Mouse (Mus musculus): Measurements from ENCODE around the gene Tnp1. TPM values are rescaled to one million over a fixed set of nuclear protein-coding genes. Genes with fewer than 3 reads are reported as not detected.
A peak's percentile ranks its signal among the peaks of the same experiment; 100 is the strongest.

The Tnp1 gene
- polyA plus RNA-seq, 1 experiment from 2014 or later = not detected

- Histone ChIP-seq H3K4me1 (0 out of 2 replicates have a peak, but pooled peaks cover 3% of the 10 kb centered on the region), H3K4me2 (no peak overlapping the region), H3K36me3 (no peaks in the 10 kb centered on the region), H3K4me3 (no peak overlapping the region), H3K9ac (no peak overlapping the region), H3K27ac (no peak overlapping the region), H3K27me3 (no peaks in the 10 kb centered on the region), H3K9me3 (no peaks in the 10 kb centered on the region)
- WGBS = 62% methylated on average over 5 of the region's 5 CpGs
- ATAC-seq (ENCODE audit: insufficient number of reproducible peaks, low FRiP score, low TSS enrichment, low read depth) = no peak
Measured at GRCm38 (mm10) chr1:73002637-73003036, 13.1 kb downstream of the Tnp1 start.

- 87% methylated on average over 5 of the region's 5 CpGs for WGBS
- Histone ChIP-seq H3K4me2 (no peak overlapping the region), H3K4me1 (0 out of 2 replicates have a peak, but pooled peaks cover 3% of the 10 kb centered on the region), H3K36me3 (no peaks in the 10 kb centered on the region), H3K9ac (no peak overlapping the region), H3K27me3 (no peaks in the 10 kb centered on the region), H3K4me3 (no peak overlapping the region), H3K27ac (no peak overlapping the region), H3K9me3 (no peaks in the 10 kb centered on the region)
- no peak for ATAC-seq (ENCODE audit: insufficient number of reproducible peaks, low FRiP score, low TSS enrichment, low read depth)
Measured at GRCm38 (mm10) chr1:73001961-73002360, 13.7 kb downstream of the Tnp1 start.

- H3K4me3 ChIP-seq = no peak overlapping the region
- H3K4me2 ChIP-seq = no peak overlapping the region
- H3K4me1 ChIP-seq = peaks cover 5% of the 10 kb centered on the region; the same call in 1 of the 2 replicates
- ATAC-seq (ENCODE audit: insufficient number of reproducible peaks, low FRiP score, low TSS enrichment, low read depth) = no peak
- no peak overlapping the region for H3K9ac ChIP-seq
- H3K27ac ChIP-seq = no peak overlapping the region
- 90% methylated on average over 5 of the region's 5 CpGs for WGBS
- no peaks in the 10 kb centered on the region for H3K36me3 ChIP-seq
- no peaks in the 10 kb centered on the region for H3K9me3 ChIP-seq
- no peaks in the 10 kb centered on the region for H3K27me3 ChIP-seq
Measured at GRCm38 (mm10) chr1:72994751-72995528, 20.8 kb downstream of the Tnp1 start.

GRCm38 (mm10) chr1:72992944-72993464 lies 22.7 kb downstream of the Tnp1 start:
- Histone ChIP-seq H3K9ac (no peak overlapping the region), H3K4me1 (peaks cover 5% of the 10 kb centered on the region; the same call in 1 of the 2 replicates), H3K36me3 (no peaks in the 10 kb centered on the region), H3K4me2 (no peak overlapping the region), H3K27ac (0 out of 2 replicates have a peak overlapping the region, but pooled peaks have one; percentile 11), H3K4me3 (no peak overlapping the region), H3K9me3 (no peaks in the 10 kb centered on the region), H3K27me3 (no peaks in the 10 kb centered on the region)
- no peak for ATAC-seq (ENCODE audit: insufficient number of reproducible peaks, low FRiP score, low TSS enrichment, low read depth)
- 57% methylated on average over 2 of the region's 2 CpGs for WGBS

- H3K4me3 ChIP-seq = no peak overlapping the region
- no peaks in the 10 kb centered on the region for H3K27me3 ChIP-seq
- no peak overlapping the region for H3K9ac ChIP-seq
- H3K27ac ChIP-seq = no peak overlapping the region
- no peak overlapping the region for H3K4me2 ChIP-seq
- WGBS = 56% methylated on average over 2 of the region's 2 CpGs
- no peaks in the 10 kb centered on the region for H3K9me3 ChIP-seq
- H3K36me3 ChIP-seq = no peaks in the 10 kb centered on the region
- peaks cover 5% of the 10 kb centered on the region; the same call in 1 of the 2 replicates for H3K4me1 ChIP-seq
- no peak for ATAC-seq (ENCODE audit: insufficient number of reproducible peaks, low FRiP score, low TSS enrichment, low read depth)
Measured at GRCm38 (mm10) chr1:72992209-72992608, 23.5 kb downstream of the Tnp1 start.

- WGBS = 80% methylated on average over 3 of the region's 3 CpGs
Measured at GRCm38 (mm10) chr1:72988904-72989303, 26.8 kb downstream of the Tnp1 start.

GRCm38 (mm10) chr1:72986715-72987114 lies 29.0 kb downstream of the Tnp1 start:
- Histone ChIP-seq H3K27me3 (no peaks in the 10 kb centered on the region), H3K9ac (no peak overlapping the region), H3K4me1 (no peaks in the 10 kb centered on the region), H3K9me3 (no peaks in the 10 kb centered on the region), H3K27ac (no peak overlapping the region), H3K36me3 (no peaks in the 10 kb centered on the region), H3K4me2 (no peak overlapping the region), H3K4me3 (no peak overlapping the region)
- WGBS = 85% methylated on average over 4 of the region's 4 CpGs
- no peak for ATAC-seq (ENCODE audit: insufficient number of reproducible peaks, low FRiP score, low TSS enrichment, low read depth)

More at GRCm38 (mm10) chr1:72988904-72989303, 26.8 kb downstream of the Tnp1 start:
- H3K36me3 ChIP-seq = no peaks in the 10 kb centered on the region
- no peaks in the 10 kb centered on the region for H3K9me3 ChIP-seq
- no peak for ATAC-seq (ENCODE audit: insufficient number of reproducible peaks, low FRiP score, low TSS enrichment, low read depth)
- H3K9ac ChIP-seq = no peak overlapping the region
- H3K27ac ChIP-seq = no peak overlapping the region
- no peak overlapping the region for H3K4me3 ChIP-seq
- H3K4me2 ChIP-seq = no peak overlapping the region
- H3K27me3 ChIP-seq = no peaks in the 10 kb centered on the region
- H3K4me1 ChIP-seq = peaks cover 5% of the 10 kb centered on the region; the same call in 1 of the 2 replicates

- no peak; the same call in 1 of the 2 replicates for ATAC-seq (ENCODE audit: insufficient number of reproducible peaks, low FRiP score, low TSS enrichment, low read depth)
Measured at GRCm38 (mm10) chr1:72978956-72979355, 36.8 kb downstream of the Tnp1 start.

GRCm38 (mm10) chr1:72974226-72974625 lies 41.5 kb downstream of the Tnp1 start:
- H3K4me2 ChIP-seq = no peak overlapping the region
- no peaks in the 10 kb centered on the region for H3K36me3 ChIP-seq
- H3K27me3 ChIP-seq = no peaks in the 10 kb centered on the region
- peaks cover 12% of the 10 kb centered on the region for H3K4me1 ChIP-seq
- no peak for ATAC-seq (ENCODE audit: insufficient number of reproducible peaks, low FRiP score, low TSS enrichment, low read depth)
- no peak overlapping the region for H3K4me3 ChIP-seq
- H3K9ac ChIP-seq = no peak overlapping the region
- H3K27ac ChIP-seq = no peak overlapping the region
- no peaks in the 10 kb centered on the region for H3K9me3 ChIP-seq

More at GRCm38 (mm10) chr1:72978956-72979355, 36.8 kb downstream of the Tnp1 start:
- Histone ChIP-seq H3K27me3 (no peaks in the 10 kb centered on the region), H3K36me3 (no peaks in the 10 kb centered on the region), H3K9me3 (no peaks in the 10 kb centered on the region), H3K4me3 (no peak overlapping the region), H3K4me2 (no peak overlapping the region), H3K9ac (no peak overlapping the region), H3K4me1 (peaks cover 3% of the 10 kb centered on the region; the same call in 1 of the 2 replicates), H3K27ac (no peak overlapping the region)
- 38% methylated on average over 9 of the region's 9 CpGs for WGBS

GRCm38 (mm10) chr1:72970461-72970860 lies 45.2 kb downstream of the Tnp1 start:
- no peaks in the 10 kb centered on the region for H3K36me3 ChIP-seq
- H3K4me2 ChIP-seq = no peak overlapping the region
- H3K27me3 ChIP-seq = no peaks in the 10 kb centered on the region
- H3K4me1 ChIP-seq = peaks cover 27% of the 10 kb centered on the region
- no peak overlapping the region for H3K27ac ChIP-seq
- WGBS = 75% methylated on average over 9 of the region's 9 CpGs
- no peak for ATAC-seq (ENCODE audit: insufficient number of reproducible peaks, low FRiP score, low TSS enrichment, low read depth)
- H3K4me3 ChIP-seq = no peak overlapping the region
- H3K9ac ChIP-seq = no peak overlapping the region
- H3K9me3 ChIP-seq = no peaks in the 10 kb centered on the region

- Histone ChIP-seq H3K36me3 (no peaks in the 10 kb centered on the region), H3K9ac (no peak overlapping the region), H3K27me3 (no peaks in the 10 kb centered on the region), H3K4me1 (peaks cover 27% of the 10 kb centered on the region), H3K4me3 (no peak overlapping the region), H3K4me2 (no peak overlapping the region), H3K9me3 (no peaks in the 10 kb centered on the region), H3K27ac (no peak overlapping the region)
- ATAC-seq (ENCODE audit: insufficient number of reproducible peaks, low FRiP score, low TSS enrichment, low read depth) = peak; percentile 72
- 11% methylated on average over 10 of the region's 10 CpGs for WGBS
Measured at GRCm38 (mm10) chr1:72969113-72969812, 46.4 kb downstream of the Tnp1 start.

- 60% methylated on average over 4 of the region's 4 CpGs for WGBS
- Histone ChIP-seq H3K27me3 (no peaks in the 10 kb centered on the region), H3K9me3 (no peaks in the 10 kb centered on the region)
Measured at GRCm38 (mm10) chr1:72966423-72966822, 49.3 kb downstream of the Tnp1 start.

More at GRCm38 (mm10) chr1:72966423-72966822, 49.3 kb downstream of the Tnp1 start:
- no peak for ATAC-seq (ENCODE audit: insufficient number of reproducible peaks, low FRiP score, low TSS enrichment, low read depth)
- no peak overlapping the region for H3K9ac ChIP-seq
- H3K4me3 ChIP-seq = no peak overlapping the region
- peaks cover 36% of the 10 kb centered on the region for H3K4me1 ChIP-seq
- H3K36me3 ChIP-seq = no peaks in the 10 kb centered on the region
- H3K4me2 ChIP-seq = no peak overlapping the region
- H3K27ac ChIP-seq = peak overlapping the region; percentile 3; the same call in 1 of the 2 replicates
